Mouse (Mus musculus): ENCODE data around the gene Lag3.

Gene Lag3

DNA sequence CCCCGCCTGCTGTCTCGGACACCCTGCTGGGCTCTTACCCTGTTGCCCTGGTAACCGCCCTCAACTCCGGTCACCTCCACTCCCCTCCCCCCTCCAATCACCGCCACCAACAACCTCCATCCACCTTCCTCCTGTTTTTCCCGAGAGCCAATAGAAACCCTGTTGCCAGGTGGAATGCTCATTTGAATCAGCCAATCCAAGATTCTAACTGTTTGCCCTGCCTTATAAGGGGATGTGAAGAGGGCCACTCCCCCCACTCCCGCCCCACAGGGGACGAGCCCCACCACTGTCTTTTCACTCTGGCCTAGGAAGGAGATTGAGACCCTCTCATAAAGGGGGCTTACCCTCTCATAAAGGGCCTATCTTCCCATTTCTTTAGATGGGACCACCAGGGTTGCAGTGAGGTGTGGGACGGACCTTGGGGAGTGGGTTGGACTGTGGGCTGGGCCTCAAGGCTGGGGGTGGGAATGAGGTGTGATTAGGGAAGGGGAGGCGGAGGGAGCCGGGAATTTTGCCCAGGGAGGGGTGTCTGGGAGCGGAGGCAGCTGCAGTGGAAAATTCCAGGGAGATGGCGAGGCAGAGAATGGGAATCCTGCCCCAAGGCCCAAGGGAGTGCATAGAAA lies 8.3 kb upstream of the Lag3 start, which contains the start of gene Ptms:
TSS of gene Ptms (minus strand) at position 409 of the 623 bp plus-strand sequence.
- DNase-seq (ENCODE audit: low spot score), result peak; percentile 79

DNA sequence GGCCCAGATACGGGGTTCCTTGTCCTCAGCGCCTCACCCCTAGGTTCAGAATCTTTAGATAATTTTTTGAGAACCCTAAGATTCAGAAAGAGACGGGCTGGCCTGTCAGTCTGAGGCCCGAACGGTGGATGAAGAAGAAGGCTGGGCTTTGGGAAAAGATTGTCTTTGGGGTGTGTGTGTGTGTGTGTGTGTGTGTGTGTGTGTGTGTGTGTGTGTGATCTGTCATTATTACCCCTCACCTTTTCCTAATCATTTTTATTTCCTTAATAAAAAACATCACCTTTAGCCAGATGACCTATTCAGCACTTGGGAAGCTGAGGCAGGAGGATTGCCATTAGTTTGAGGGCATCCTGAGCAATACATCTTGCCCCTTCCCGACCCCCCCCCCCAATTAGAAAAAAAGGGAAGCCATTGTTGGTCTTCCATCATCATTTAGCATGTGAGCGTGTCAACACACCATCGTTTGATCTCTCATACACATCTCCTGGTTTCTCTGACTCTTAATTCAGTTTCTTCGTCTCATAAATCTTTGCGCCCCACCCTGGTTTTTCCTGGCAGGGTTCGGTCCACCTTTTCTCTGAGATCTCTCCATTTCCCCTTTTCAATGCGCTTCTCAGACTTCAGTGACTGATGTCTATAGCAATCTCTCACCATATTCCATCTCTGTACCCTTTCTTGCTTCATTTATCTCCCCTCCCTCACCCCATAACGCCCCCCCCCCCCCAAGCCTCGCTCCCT lies 7.6 kb upstream of the Lag3 start:
- DNase-seq (ENCODE audit: low spot score), result no peak

DNA sequence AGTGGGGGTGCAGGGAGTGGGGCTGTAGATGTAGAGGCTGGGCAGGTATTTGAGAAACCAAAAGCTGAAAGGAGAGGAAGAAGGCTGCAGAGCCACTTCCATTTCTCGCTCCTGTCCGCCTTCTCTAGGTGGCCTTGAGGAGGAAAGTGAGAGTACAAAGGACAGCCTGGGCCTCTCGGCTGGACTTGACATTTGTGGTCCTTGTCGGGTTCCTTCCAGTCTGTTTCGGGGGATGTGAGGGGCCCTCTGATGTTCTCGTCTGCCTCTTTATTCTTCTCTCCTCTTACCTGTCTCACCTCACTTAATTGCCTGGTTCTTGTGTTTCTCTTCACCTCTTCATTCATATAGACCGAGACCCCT lies 6.8 kb upstream of the Lag3 start:
- no peak for DNase-seq (ENCODE audit: low spot score)

GRCm38 (mm10) chr6:124917518-124918330 lies 6.2 kb upstream of the Lag3 start:
- peak; percentile 83 for DNase-seq (ENCODE audit: low spot score)

GRCm38 (mm10) chr6:124916695-124917517 lies 5.4 kb upstream of the Lag3 start:
- DNase-seq (ENCODE audit: low spot score), result peak; percentile 89

- DNase-seq (ENCODE audit: low spot score), result no peak
Observed at GRCm38 (mm10) chr6:124915942-124916694, 4.6 kb upstream of the Lag3 start.

DNA sequence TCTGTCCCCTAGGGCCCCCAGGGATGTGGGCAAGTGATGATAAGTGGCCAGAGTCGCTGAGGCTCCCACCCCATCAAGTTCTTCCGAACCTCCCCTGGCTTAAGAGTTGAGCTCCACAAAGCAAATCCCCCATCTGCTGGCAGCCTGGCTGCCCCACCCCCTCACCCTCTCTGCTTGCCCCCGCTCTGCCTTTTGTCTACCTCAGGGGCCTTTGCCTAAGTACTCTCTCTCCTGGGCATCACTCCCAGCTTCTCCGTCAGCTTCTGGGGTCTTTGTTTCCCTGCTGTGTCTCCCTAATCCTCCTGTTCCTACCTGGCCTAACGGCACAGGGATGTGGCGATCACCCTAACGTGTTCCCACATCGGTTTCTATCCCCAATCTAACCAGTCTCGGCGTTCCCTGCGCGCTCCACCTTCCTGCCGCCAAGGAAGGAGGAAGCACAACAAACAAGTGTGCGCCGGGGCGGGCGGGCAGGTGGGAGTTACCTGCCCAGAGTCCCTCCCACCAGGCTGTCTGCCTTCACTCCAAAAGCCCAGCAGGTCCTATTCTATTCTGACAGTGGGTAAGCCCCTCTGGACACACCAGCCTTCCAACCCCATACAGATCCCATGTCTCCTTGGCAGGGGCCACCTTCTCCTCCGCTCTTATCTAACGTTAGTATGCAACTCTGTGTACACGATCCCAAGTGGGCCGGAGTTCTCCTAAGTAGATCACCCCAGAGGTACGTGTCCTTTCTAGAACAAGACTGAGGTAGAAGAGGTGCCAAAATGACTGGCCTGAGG lies 3.8 kb upstream of the Lag3 start:
- DNase-seq (ENCODE audit: low spot score), result no peak

- DNase-seq (ENCODE audit: low spot score), result no peak
Observed at GRCm38 (mm10) chr6:124914511-124914910, 3.0 kb upstream of the Lag3 start.

DNA sequence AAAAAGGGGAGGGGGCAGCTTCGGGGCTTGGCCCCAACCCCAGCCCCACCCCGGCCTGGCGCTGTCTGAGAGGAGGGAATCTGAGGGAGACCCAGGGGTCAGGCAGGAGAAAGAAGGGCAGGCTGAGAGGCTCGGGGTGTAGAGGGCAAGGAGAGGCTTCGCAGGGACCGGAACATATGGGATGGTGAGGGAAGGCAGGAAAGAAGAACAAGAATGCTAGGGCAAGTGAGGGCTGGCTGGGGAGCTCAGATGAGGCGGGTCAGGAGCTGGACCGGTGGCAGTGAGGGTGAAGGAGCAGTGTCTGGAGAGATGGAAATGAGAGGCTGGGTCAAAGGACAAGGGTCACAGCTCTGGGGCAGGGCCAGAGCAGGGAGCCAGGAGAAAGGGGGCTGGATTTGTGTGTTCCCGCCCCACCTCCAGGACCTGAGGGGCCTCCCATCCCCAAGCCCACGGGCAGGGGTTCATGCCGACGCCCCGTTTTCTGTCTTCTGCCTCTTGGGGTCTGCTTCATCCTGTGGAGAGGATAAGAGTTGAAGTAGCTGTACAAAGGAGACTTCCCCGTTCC lies 2.3 kb upstream of the Lag3 start:
- DNase-seq (ENCODE audit: low spot score), result no peak

- no peak for DNase-seq (ENCODE audit: low spot score)
Observed at GRCm38 (mm10) chr6:124913214-124913613, 1.7 kb upstream of the Lag3 start.

DNA sequence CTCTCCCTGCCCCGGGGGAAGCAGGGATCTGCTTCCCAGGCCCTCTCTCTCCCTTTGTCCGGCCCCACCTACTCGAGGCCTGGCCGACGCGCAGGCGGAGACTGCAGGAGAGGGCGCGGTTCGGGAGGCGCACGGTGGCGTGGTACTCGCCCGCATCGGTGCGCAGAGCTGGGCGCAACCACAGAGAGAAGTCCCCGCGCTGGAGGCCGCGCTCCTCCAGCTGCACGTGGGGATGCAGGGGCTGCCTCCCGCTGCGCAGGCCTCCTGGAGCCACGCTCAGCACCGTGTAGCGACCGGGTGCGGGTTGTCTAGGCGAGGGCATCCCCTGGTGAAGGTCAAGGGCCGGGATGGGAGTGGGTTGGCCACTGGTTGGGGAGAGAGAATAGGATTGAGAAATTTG lies 1.5 kb downstream of the Lag3 start:
- DNase-seq (ENCODE audit: low spot score), result no peak

DNA sequence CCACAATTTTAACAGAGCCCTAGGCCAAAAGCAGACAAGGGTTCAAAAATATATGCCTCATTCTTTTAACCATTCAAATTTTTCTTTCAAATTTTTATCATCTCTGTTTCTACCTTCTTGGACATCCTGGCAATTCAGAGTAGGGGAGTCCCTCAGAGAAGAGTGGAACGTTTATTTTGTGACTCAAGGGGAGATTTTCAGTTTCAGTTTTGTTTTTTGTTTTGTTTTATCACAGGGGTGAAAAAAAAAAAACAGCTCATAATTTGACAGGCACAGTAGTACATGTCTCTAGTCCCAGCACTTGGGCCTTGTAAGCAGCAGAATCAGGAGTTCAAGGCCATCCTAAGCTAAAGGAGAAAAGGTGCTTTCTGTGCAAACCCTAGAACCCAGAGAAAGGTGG lies 3.7 kb downstream of the Lag3 start:
- DNase-seq (ENCODE audit: low spot score), result no peak

DNA sequence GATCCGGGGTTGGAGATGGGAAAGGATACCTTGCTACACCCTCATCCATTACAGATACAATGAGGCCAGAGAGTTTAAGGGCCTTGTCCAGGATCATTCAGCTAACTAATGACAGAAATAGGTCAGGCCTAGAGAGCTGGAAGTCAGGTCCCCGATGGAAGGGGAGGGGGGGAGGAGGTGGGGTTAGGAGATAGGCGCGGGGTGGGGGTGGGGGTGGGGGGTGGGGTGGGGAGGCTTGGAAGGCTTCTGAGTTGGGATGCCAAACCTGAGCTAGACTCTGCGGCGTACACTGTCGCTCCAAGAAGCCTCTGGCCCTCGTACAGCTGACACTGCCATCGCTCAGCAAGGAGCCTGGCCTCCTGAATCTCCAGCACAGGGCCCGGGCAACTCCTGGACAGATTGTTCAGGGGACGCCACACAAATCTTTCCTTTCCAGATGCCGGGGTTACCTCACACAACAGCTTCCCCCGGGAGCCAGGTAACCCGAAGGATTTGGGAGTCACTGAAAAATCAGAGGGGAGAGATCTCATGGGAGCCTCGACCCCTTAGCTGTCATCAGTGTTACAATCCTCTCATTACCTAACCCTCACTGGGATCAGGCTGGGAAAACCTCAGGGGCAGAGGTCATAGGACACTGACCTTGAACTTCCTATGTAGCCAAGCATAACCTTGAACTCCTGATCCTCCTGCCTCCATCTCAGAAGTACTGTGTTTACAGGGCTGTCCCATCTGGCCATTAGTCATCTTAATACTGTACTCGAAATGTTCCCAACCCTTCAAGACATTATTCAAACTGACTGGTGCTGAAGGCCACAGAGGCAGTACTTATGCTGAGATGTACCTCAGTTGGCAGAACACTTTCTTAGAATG lies 6.3 kb downstream of the Lag3 start:
- DNase-seq (ENCODE audit: low spot score), result no peak

DNA sequence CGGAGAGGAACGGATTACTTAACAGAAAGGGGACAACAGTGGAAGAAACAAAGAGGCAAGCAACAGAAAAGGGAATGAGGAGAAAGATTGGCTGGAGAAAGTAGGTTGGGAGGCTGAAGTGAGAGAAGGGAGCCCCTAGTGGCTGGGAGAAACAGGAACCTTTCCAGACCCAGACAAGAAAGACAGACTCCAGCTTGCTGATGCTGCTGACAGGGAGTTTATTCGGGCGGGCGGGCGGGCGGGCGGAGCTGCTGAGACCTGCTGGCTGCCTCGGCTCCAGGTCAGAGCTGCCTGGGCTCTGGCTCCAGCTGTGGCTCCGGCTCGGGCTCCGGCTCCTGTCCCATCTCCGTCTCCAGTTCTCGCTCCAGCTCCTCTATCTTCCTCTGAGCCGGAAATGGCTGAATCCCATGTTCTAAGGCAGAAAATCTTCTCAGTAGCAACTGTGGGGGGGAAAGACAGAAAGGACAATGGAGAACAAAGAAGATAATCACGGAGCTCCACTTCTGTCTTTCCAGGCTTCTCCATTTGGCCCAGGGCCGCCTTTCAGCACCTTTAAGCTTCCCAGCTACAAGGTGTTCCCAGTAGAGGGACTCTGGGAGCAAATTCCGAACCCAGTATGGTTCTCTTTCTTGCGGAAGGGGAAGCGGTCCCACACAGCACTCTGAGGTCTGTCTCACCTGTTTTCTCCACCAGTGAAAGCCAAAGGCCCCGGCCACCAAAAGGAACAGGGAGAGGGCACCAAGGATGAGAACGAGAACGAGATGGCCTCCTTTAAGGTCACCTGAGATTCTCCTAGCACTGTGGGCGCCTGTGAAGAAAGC lies 7.1 kb downstream of the Lag3 start:
- DNase-seq (ENCODE audit: low spot score), result no peak

GRCm38 (mm10) chr6:124903580-124904151 lies 7.8 kb downstream of the Lag3 start:
- peak; percentile 96 for DNase-seq (ENCODE audit: low spot score)

GRCm38 (mm10) chr6:124901851-124902250 lies 9.7 kb downstream of the Lag3 start:
- no peak for DNase-seq (ENCODE audit: low spot score)

DNA sequence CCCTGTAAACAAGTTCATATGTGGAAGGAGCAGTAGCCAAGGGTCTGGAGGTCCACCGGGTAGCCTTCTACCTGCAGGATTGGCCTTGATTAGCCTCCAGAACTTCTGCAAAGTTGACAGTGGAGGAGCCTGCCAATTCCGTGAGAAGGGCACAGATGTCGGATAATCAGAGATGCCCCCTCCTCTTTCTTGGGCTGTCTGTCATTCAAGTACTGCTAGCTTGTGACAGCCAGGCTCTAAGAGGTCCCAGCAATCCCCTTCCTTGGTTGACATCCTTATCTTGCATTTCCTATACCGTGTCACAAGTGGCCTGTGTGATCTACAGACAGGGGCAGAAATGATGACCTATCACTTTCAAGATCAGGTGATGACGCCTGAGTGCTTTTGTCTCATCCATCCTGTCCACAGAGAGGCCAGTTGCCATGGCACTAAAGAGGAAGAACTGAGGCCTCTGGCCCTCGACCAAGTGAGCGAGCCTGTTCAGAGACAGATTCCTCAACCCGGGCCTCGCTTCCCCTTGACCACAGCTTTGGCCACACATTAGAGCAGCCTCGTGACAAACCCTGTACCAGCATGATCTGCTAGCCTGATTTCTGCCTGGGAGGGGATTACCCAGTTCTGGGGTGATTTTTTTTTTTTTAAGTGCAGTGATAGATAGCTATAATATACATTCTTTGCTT lies 10.6 kb downstream of the Lag3 start:
- no peak for DNase-seq (ENCODE audit: low spot score)

Data from ovary, postnatal 10 days (tissue).